7 mouse cellular contexts compared by ENCODE assay signal in genomic region chr11:116413631-116414022, GRCm38 (mm10). TPM values are rescaled to one million over a fixed set of nuclear protein-coding genes. Genes with fewer than 3 reads are reported as not detected.
DNase-seq lines count a peak whose midpoint lies in the region; ATAC-seq and TF ChIP-seq lines count a peak whose summit lies in the region.

No protein-coding gene starts in this region.

- no peaks in the 10 kb centered on the region for H3K9me3 ChIP-seq in forebrain, postnatal 0 days (ENCODE audit: low read length)

- peak overlapping the region; percentile 92 for H3K9ac ChIP-seq in forebrain, postnatal 0 days

- peak; percentile 40 for ATAC-seq in forebrain, postnatal 0 days
- ATAC-seq in megakaryocyte, adult 5-6 weeks (ENCODE audit: poor library complexity, severe bottlenecking), result peak; percentile 11; the same call in 1 of the 2 replicates

- H3K27me3 ChIP-seq in forebrain, postnatal 0 days (ENCODE audit: insufficient read depth, low read length), result no peaks in the 10 kb centered on the region

- peak; percentile 65 for DNase-seq in 416B (ENCODE audit: low read depth)
- peak; percentile 82 for DNase-seq in CD4-positive helper T cell, adult 2 months (ENCODE audit: low read depth, low spot score)
- DNase-seq in forebrain, postnatal 0 days, result no peak
- no peak for DNase-seq in adrenal gland, postnatal 14 days
- no peak for DNase-seq in adrenal gland, postnatal 36 days
- DNase-seq in kidney, adult 18-20 months, result no peak

- no peak for TF ChIP-seq CTCF in forebrain, postnatal 0 days (IDR thresholded peaks at IDR 0.05; ENCODE audit: low read depth)

- 57% methylated on average over 4 of the region's 4 CpGs for WGBS in forebrain, postnatal 0 days

- peak overlapping the region; percentile 97 for H3K4me3 ChIP-seq in forebrain, postnatal 0 days (ENCODE audit: low read depth, low read length)

- no peaks in the 10 kb centered on the region for H3K36me3 ChIP-seq in forebrain, postnatal 0 days (ENCODE audit: insufficient read depth)

- H3K4me2 ChIP-seq in forebrain, postnatal 0 days (ENCODE audit: low read depth), result peak overlapping the region; percentile 94

- peak overlapping the region; percentile 94 for H3K27ac ChIP-seq in forebrain, postnatal 0 days (ENCODE audit: low read depth, low read length)

- H3K4me1 ChIP-seq in forebrain, postnatal 0 days (ENCODE audit: insufficient read depth), result peaks cover 9% of the 10 kb centered on the region

RNA-seq across cellular contexts. Expression of gene Rnf157, which starts 0.8 kb away (rescaled TPM):
- 92.7 and 105 TPM in 2 replicates for total RNA-seq in forebrain, postnatal 0 days (2014; rRNA removed)
- 47.3 and 56.7 TPM in 2 replicates for polyA plus RNA-seq in forebrain, postnatal 0 days (2015; fragmentation: Nextera tagmentation; extraction: Ambion mirVana)
- 6.2 and 7.0 TPM in 2 replicates for total RNA-seq in megakaryocyte, adult 5-6 weeks (2015)
- total RNA-seq in megakaryocyte, adult 5-6 weeks (2017), result 5.7 and 7.1 TPM in 2 replicates
- 8.6 and 10.1 TPM in 2 replicates for total RNA-seq in adrenal gland, postnatal 14 days (2021)
- 1 to 10 TPM; 8.1 TPM for total RNA-seq in adrenal gland, postnatal 36 days (2021)

RNA-seq across cellular contexts. Expression of gene Ubald2, which starts 20.3 kb away (rescaled TPM):
- total RNA-seq in forebrain, postnatal 0 days (2014; rRNA removed), result 88.0 and 127 TPM in 2 replicates
- 50.6 and 68.5 TPM in 2 replicates for polyA plus RNA-seq in forebrain, postnatal 0 days (2015; fragmentation: Nextera tagmentation; extraction: Ambion mirVana)
- total RNA-seq in megakaryocyte, adult 5-6 weeks (2015), result 94.1 and 112 TPM in 2 replicates
- total RNA-seq in megakaryocyte, adult 5-6 weeks (2017), result 58.4 and 64.0 TPM in 2 replicates
- 36.4 and 38.8 TPM in 2 replicates for total RNA-seq in adrenal gland, postnatal 14 days (2021)
- total RNA-seq in adrenal gland, postnatal 36 days (2021), result 10 to 100 TPM; 30.9 to 42.6 TPM

RNA-seq across cellular contexts. Expression of gene Qrich2, which starts 52.4 kb away (rescaled TPM):
- not detected in 2 replicates for total RNA-seq in forebrain, postnatal 0 days (2014; rRNA removed)
- not detected in 2 replicates for polyA plus RNA-seq in forebrain, postnatal 0 days (2015; fragmentation: Nextera tagmentation; extraction: Ambion mirVana)
- total RNA-seq in megakaryocyte, adult 5-6 weeks (2015), result not detected in 2 replicates
- 0.18 and 0.65 TPM in 2 replicates for total RNA-seq in megakaryocyte, adult 5-6 weeks (2017)
- total RNA-seq in adrenal gland, postnatal 14 days (2021), result not detected in 2 replicates
- not detected for total RNA-seq in adrenal gland, postnatal 36 days (2021)

Comparison
In these comparisons a context has a peak if more than half of its experiments do, and no peak if none do; other contexts are left out.
1. DNase-seq: peak in 416B (single experiment) and CD4-positive helper T cell, adult 2 months (single experiment); none in forebrain, postnatal 0 days (single experiment), adrenal gland, postnatal 14 days (single experiment), adrenal gland, postnatal 36 days (0 of 2) and kidney, adult 18-20 months (single experiment).